In the genomic region with DNA sequence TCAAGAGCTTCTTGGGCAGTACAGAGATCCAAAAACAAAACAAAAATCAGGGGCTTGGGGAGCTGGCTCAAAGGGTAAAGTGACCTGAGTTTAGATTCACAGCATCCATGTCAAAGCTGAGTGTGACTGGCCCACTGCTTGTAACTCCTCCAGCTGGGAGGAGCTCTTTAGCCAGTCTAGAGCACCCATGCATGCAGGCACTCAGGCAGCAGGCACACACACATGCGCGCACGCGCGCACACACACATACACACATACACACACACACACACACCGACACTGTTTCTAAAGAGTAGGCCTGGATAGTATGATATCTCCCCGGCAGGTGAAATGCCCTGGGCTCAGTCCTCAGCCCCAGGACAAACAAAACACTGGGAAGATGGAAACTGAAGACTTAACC, we compare ENCODE assay signal across 18 mouse cellular contexts. TPM values are rescaled to one million over a fixed set of nuclear protein-coding genes. Genes with fewer than 3 reads are reported as not detected.
"Had no signal": no experiment of that assay in that cellular context is flagged by ENCODE, and none has a peak within 500 bp of the region (broad histone marks: within the 10 kb centered on the region; RNA-seq: fewer than 3 reads in every experiment).

No protein-coding gene starts in this region.

- H3K9ac ChIP-seq: limb, embryonic 12.5 days; liver, embryonic 13.5 days; liver, postnatal 0 days; lung, embryonic 15.5 days; midbrain, embryonic 13.5 days had no signal

- H3K27me3 ChIP-seq: limb, embryonic 12.5 days; liver, embryonic 13.5 days; lung, embryonic 15.5 days; megakaryocyte, embryonic 14.5 days; midbrain, embryonic 13.5 days had no signal

- DNase-seq: kidney, postnatal 10 days; layer of hippocampus, adult 9-11 months; layer of hippocampus, postnatal 36 days; liver; liver, embryonic 13.5 days; liver, postnatal 0 days; lung, postnatal 14 days; retina, postnatal 1 day; thymus, postnatal 4 days had no signal

- ATAC-seq: intestine, embryonic 16.5 days; liver, postnatal 0 days; midbrain, embryonic 13.5 days had no signal

- H3K27ac ChIP-seq: limb, embryonic 12.5 days; liver, embryonic 13.5 days; lung, embryonic 15.5 days; macrophage; midbrain, embryonic 13.5 days had no signal

- H3K4me3 ChIP-seq: limb, embryonic 12.5 days; liver, embryonic 13.5 days; lung, embryonic 15.5 days; megakaryocyte, embryonic 14.5 days; midbrain, embryonic 13.5 days had no signal

- H3K9me3 ChIP-seq: limb, embryonic 12.5 days; liver, embryonic 13.5 days; lung, embryonic 15.5 days; megakaryocyte, embryonic 14.5 days; midbrain, embryonic 13.5 days had no signal

- H3K4me2 ChIP-seq: limb, embryonic 12.5 days; liver, embryonic 13.5 days; lung, embryonic 15.5 days; midbrain, embryonic 13.5 days had no signal

RNA-seq across cellular contexts. Expression of a gene that starts 22.6 kb away (rescaled TPM):
- polyA plus RNA-seq: limb, embryonic 12.5 days; liver, embryonic 13.5 days; liver, postnatal 0 days; lung, embryonic 15.5 days; macrophage; midbrain, postnatal 0 days; neural tube, embryonic 11.5 days; stomach, embryonic 16.5 days had no signal

RNA-seq across cellular contexts. Expression of a gene that starts 26.8 kb away (rescaled TPM):
- polyA plus RNA-seq: macrophage; neural tube, embryonic 11.5 days had no signal
